Mouse (Mus musculus) stomach, postnatal 0 days (tissue): ENCODE measurements around the gene Mkrn3. TPM values are rescaled to one million over a fixed set of nuclear protein-coding genes. Genes with fewer than 3 reads are reported as not detected.

Experiments
- ATAC-seq: fragments of 200-750 bp; cut with Nextera tagmentation; 2 replicates; pipeline ENCODE4 v1.8.0; 2017; ENCODE audit not compliant: low FRiP score, low TSS enrichment
- DNase-seq: peaks from one replicate; pipeline ENCODE4 v3.0.0-alpha.2; 2016; ENCODE audit warnings: low spot score
- H3K27ac ChIP-seq: fragments of 300-500 bp; sonication (generic); replicated peaks from 2 replicates; pipeline ENCODE4 v1.5.1; 2014; ENCODE audit warnings: mild to moderate bottlenecking, control low read depth
- H3K27me3 ChIP-seq: fragments of 300-500 bp; sonication (generic); 2 replicates; pipeline ENCODE4 v1.6.1; 2014; ENCODE audit warnings: low read length; ENCODE audit not compliant: control insufficient read depth, insufficient read depth
- H3K36me3 ChIP-seq: fragments of 300-500 bp; sonication (generic); 2 replicates; pipeline ENCODE4 v1.6.1; 2014; ENCODE audit warnings: low read length, mixed read lengths; ENCODE audit not compliant: control insufficient read depth, insufficient read depth
- H3K4me1 ChIP-seq: fragments of 300-500 bp; sonication (generic); replicated peaks from 2 replicates; pipeline ENCODE4 v1.6.1; 2014; ENCODE audit warnings: antibody characterized with exemption; ENCODE audit not compliant: control insufficient read depth, insufficient read depth
- H3K4me2 ChIP-seq: fragments of 300-500 bp; sonication (generic); replicated peaks from 2 replicates; pipeline ENCODE4 v1.6.1; 2014; ENCODE audit warnings: low read depth, mild to moderate bottlenecking, control low read depth, moderate library complexity
- H3K4me3 ChIP-seq: fragments of 300-500 bp; sonication (generic); 2 replicates; pipeline ENCODE4 v1.5.1; 2014; ENCODE audit warnings: low read depth, low read length, control low read depth
- H3K9ac ChIP-seq: fragments of 300-500 bp; sonication (generic); 2 replicates; pipeline ENCODE4 v1.6.1; 2014; ENCODE audit warnings: mild to moderate bottlenecking, low read length, control low read depth, mixed read lengths
- H3K9me3 ChIP-seq: fragments of 300-500 bp; sonication (generic); 2 replicates; pipeline ENCODE4 v1.6.1; 2016; ENCODE audit warnings: low read length; ENCODE audit not compliant: control insufficient read depth
- CTCF ChIP-seq: IDR thresholded peaks from 2 replicates; pipeline ENCODE4 v1.5.1; 2016; ENCODE audit warnings: antibody characterized with exemption, low read depth, mild to moderate bottlenecking, moderate library complexity
- EP300 ChIP-seq: optimal IDR thresholded peaks from 2 replicates; pipeline ENCODE3; 2016; ENCODE audit warnings: antibody characterized with exemption
- WGBS: fragments of 180-500 bp; shearing (Covaris S2); extraction: QIAGEN DNeasy Blood & Tissue Kit; methylation state at CpG from one replicate; pipeline ENCODE4 v1.1.7; 2014; 5-methylcytosine and 5-hydroxymethylcytosine counted together
- polyA plus RNA-seq: library from polyadenylated mRNA; unstranded; fragments of >200 nt; fragmentation: Nextera tagmentation; extraction: Ambion mirVana; gene quantifications from 2 replicates; pipeline ENCODE4 v1.2.1, GENCODE M21; 2015

Gene Mkrn3
- 1.9 and 2.2 TPM in 2 replicates for polyA plus RNA-seq

DNA sequence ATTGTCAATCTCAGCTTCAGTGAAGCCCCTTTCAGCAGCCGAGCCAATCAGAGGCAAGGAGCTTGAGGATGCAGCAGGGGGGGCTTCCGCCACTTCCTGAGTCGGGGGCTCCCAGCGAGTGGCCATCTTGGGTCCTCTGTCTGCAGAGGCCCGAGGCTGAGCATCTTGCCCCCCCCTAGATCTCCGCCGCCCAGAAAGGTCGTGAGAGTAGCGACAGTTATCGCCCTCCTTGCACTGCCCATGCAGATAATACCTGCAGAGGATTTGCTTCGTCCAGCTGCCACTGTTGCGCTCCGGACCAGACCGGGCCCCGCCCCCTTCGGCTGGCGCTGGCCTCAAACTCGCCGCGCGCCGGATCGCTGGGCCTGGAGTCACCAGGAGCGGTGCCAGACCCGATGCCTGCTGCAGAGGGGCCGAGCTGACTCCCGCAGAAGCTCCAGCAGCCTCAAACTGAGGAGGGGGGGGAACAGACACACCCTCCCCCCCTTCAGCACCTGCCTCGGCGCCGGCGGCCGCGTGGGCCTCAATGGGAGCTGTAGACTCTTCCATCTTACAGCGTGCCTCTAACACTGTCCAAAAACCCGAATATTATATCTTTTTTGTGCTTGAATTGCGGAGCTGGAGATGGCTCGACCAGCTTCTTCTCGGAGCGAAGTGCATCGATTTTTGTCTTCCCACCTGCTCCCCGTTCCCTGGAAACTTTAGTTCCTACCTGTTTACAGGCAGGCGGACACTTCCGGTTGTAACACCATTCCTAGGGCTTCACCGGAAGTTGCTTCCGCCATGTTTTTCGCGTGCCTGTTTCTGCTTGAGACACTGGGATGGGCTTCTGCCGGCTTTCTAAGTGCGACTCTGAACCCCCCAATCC is at the start of gene Mkrn3:
Gene Mkrn3 (minus strand): TSS at position 647 of the 868 bp plus-strand sequence.
- H3K4me3 ChIP-seq = peak within 1 kb of the TSS; percentile 66
- H3K27me3 ChIP-seq = no peaks in the 10 kb centered on the region
- no peaks in the 10 kb centered on the region for H3K36me3 ChIP-seq
- 0 out of 2 replicates have a peak within 1 kb of the TSS, but pooled peaks have one; percentile 67 for H3K27ac ChIP-seq
- no peak for TF ChIP-seq CTCF
- TF ChIP-seq EP300 = no peak
- H3K4me2 ChIP-seq = peak within 1 kb of the TSS; percentile 75
- 22% methylated on average over 49 of the region's 49 CpGs for WGBS
- peak; percentile 76 for DNase-seq
- peak within 1 kb of the TSS; percentile 70 for H3K9ac ChIP-seq
- H3K4me1 ChIP-seq = no peaks in the 10 kb centered on the region
- H3K9me3 ChIP-seq = 0 out of 2 replicates have a peak, but pooled peaks cover 3% of the 10 kb centered on the region
- peak; percentile 74 for ATAC-seq

DNA sequence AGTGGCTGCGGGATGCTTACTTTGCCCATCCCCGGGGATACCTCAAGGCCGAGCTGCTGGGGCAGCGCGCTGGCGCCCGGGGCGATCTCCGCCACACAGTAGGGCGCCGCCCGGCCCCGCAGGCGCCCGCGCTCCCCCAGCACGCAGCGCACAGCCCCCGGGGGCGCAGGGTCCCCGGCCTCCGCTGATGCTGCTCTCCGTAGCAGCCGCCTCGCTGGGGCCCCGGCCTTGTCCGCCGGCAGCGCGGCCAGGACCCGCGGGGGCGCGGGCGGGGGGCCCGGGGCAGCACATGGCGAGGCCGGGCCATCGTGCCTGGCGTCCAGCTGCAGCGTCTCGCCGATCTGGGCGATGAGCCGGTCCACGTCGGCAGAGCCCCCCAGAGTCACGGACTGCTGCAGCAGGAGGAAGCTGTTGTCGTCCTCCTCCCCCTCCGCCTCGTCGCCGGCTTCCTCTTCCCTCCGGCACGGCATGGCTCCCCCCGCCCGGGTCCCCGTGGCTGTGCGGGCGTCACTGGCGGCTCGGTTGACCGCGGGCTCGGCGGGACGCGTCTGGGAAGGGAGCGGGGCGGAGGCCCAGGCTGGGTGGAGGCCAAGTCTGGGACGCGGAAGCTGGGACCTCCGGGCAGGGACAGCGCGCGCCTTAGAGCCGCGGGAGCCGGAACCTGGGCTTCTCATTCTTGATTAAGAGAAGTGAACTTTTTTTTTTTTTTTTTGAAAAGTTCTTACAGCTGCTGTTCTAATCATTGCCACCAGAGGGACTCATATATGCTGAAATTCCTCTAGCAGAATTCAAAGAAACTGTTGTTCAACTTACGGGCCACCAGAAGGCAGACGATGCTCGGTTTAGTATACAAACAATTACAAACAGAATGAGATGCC is 44.2 kb upstream of the Mkrn3 start, which contains the start of gene Peg12:
Gene Peg12 (minus strand): TSS at position 633 of the 878 bp plus-strand sequence.
- no peaks in the 10 kb centered on the region for H3K9me3 ChIP-seq
- WGBS = 14% methylated on average over 48 of the region's 82 CpGs
- peak within 1 kb of the TSS; percentile 64 for H3K9ac ChIP-seq
- DNase-seq = peak; percentile 60
- no peaks in the 10 kb centered on the region for H3K4me1 ChIP-seq
- peak within 1 kb of the TSS; percentile 65 for H3K4me2 ChIP-seq
- no peaks in the 10 kb centered on the region for H3K36me3 ChIP-seq
- ATAC-seq = peak; percentile 90
- TF ChIP-seq EP300 (no peak), CTCF (peak; percentile 72)
- H3K4me3 ChIP-seq = peak within 1 kb of the TSS; percentile 53
- no peaks in the 10 kb centered on the region for H3K27me3 ChIP-seq
- peak within 1 kb of the TSS; percentile 78 for H3K27ac ChIP-seq

- no peak for TF ChIP-seq EP300
- H3K36me3 ChIP-seq = no peaks in the 10 kb centered on the region
- H3K9me3 ChIP-seq = no peaks in the 10 kb centered on the region
- WGBS = 24% methylated on average over 55 of the region's 55 CpGs
- H3K4me1 ChIP-seq = no peaks in the 10 kb centered on the region
- no peaks in the 10 kb centered on the region for H3K27me3 ChIP-seq
- H3K4me2 ChIP-seq = peak overlapping the region; percentile 65
- peak overlapping the region; percentile 64 for H3K9ac ChIP-seq
- peak overlapping the region; percentile 53 for H3K4me3 ChIP-seq
- DNase-seq = peak; percentile 20
- ATAC-seq = peak; percentile 24
- H3K27ac ChIP-seq = peak overlapping the region; percentile 78; the same call in 1 of the 2 replicates
Measured at GRCm38 (mm10) chr7:62463007-62463877, 43.3 kb upstream of the Mkrn3 start.

GRCm38 (mm10) chr7:62462229-62463006 is 42.5 kb upstream of the Mkrn3 start:
- Histone ChIP-seq H3K4me1 (no peaks in the 10 kb centered on the region), H3K27me3 (no peaks in the 10 kb centered on the region), H3K4me2 (peak overlapping the region; percentile 65), H3K9me3 (no peaks in the 10 kb centered on the region), H3K4me3 (peak overlapping the region; percentile 13), H3K9ac (no peak overlapping the region), H3K36me3 (no peaks in the 10 kb centered on the region), H3K27ac (no peak overlapping the region)
- ATAC-seq (no peak), DNase-seq (no peak)
- 28% methylated on average over 13 of the region's 13 CpGs for WGBS
- TF ChIP-seq CTCF (no peak), EP300 (no peak)

DNA sequence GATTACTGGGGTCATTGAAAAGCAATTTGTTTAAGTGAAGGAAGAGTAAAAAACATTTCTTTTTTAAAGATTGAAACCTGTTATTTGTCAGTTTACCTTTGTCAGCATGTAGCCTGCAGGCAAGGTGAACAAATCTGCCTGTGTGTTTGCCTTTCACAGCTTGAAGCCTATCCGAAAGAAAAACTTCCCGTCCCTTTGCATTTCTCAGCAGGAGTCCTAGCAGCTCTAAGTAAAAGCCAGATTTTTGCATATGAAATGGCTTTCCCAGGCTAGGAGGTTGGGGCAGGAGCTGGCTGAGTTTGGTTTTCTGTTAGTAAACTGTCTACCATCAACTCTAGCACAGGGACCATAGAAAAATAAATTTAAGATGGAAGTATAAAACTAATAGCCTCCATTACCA is 32.4 kb upstream of the Mkrn3 start:
- DNase-seq = no peak
- no peak overlapping the region for H3K9ac ChIP-seq
- WGBS = 40% methylated on average over 2 of the region's 2 CpGs
- ATAC-seq = no peak
- H3K27ac ChIP-seq = no peak overlapping the region
- no peaks in the 10 kb centered on the region for H3K36me3 ChIP-seq
- H3K4me1 ChIP-seq = no peaks in the 10 kb centered on the region
- H3K4me3 ChIP-seq = no peak overlapping the region
- no peak overlapping the region for H3K4me2 ChIP-seq
- TF ChIP-seq EP300 = no peak
- TF ChIP-seq CTCF = no peak
- H3K9me3 ChIP-seq = no peaks in the 10 kb centered on the region
- H3K27me3 ChIP-seq = no peaks in the 10 kb centered on the region
